10 mouse cellular contexts compared by ENCODE assay signal in the genomic region with DNA sequence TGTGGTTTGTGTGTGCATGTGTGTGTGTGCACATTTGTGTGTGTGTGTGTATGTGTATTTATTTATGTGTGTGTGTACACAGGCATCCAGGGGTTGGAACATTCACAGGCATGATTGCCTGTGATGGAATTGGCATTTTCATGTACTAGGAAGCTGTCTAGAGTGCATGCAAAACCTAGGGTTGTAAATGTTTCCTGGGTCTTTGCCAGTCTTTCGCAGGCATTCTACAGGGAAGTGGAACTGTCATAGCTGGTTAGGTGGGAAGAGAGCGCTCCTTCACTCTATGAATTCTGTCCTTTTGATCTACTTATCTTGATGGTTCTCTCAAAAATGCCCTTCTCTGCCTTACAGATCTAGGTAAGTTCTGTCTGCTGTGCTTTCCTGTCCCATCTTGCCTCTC. TPM values are rescaled to one million over a fixed set of nuclear protein-coding genes. Genes with fewer than 3 reads are reported as not detected.
DNase-seq lines count a peak whose midpoint lies in the region; ATAC-seq lines count a peak whose summit lies in the region.
"Had no signal": no experiment of that assay in that cellular context is flagged by ENCODE, and none has a peak within 500 bp of the region (broad histone marks: within the 10 kb centered on the region; RNA-seq: fewer than 3 reads in every experiment).

No protein-coding gene starts in this region.

- H3K4me1 ChIP-seq in heart, embryonic 11.5 days (ENCODE audit: control insufficient read depth, insufficient read depth, low read length), result 0 out of 2 replicates have a peak, but pooled peaks cover 9% of the 10 kb centered on the region
- H3K4me1 ChIP-seq in neural tube, embryonic 11.5 days (ENCODE audit: control insufficient read depth, insufficient read depth, low read length), result no peaks in the 10 kb centered on the region
- peaks cover 28% of the 10 kb centered on the region for H3K4me1 ChIP-seq in midbrain, embryonic 10.5 days

- H3K9ac ChIP-seq in heart, embryonic 11.5 days (ENCODE audit: low read depth, low read length), result no peak overlapping the region
- H3K9ac ChIP-seq in neural tube, embryonic 11.5 days (ENCODE audit: low read length), result no peak overlapping the region

- no peaks in the 10 kb centered on the region for H3K9me3 ChIP-seq in heart, embryonic 11.5 days (replicated peaks; ENCODE audit: control insufficient read depth, low read length)
- no peaks in the 10 kb centered on the region for H3K9me3 ChIP-seq in neural tube, embryonic 11.5 days (ENCODE audit: control insufficient read depth, low read length)
- H3K9me3 ChIP-seq in midbrain, embryonic 10.5 days (replicated peaks), result no peaks in the 10 kb centered on the region

- H3K4me2 ChIP-seq in heart, embryonic 11.5 days, result peak overlapping the region; percentile 70
- peak overlapping the region; percentile 46; the same call in 1 of the 2 replicates for H3K4me2 ChIP-seq in neural tube, embryonic 11.5 days (ENCODE audit: low read depth)

- WGBS in heart, embryonic 11.5 days (ENCODE audit: insufficient replicate concordance), result 50% methylated on average over 2 of the region's 2 CpGs
- WGBS in neural tube, embryonic 11.5 days, result 75% methylated on average over 2 of the region's 2 CpGs
- WGBS in midbrain, embryonic 10.5 days, result 84% methylated on average over 2 of the region's 2 CpGs

- H3K36me3 ChIP-seq in heart, embryonic 11.5 days (ENCODE audit: control insufficient read depth, insufficient read depth, low read length), result no peaks in the 10 kb centered on the region
- H3K36me3 ChIP-seq in neural tube, embryonic 11.5 days (ENCODE audit: control insufficient read depth, insufficient read depth, low read length), result no peaks in the 10 kb centered on the region
- no peaks in the 10 kb centered on the region for H3K36me3 ChIP-seq in midbrain, embryonic 10.5 days

- ATAC-seq in heart, embryonic 11.5 days (replicated peaks; ENCODE audit: insufficient number of reproducible peaks, low FRiP score, low TSS enrichment), result no peak
- no peak for ATAC-seq in neural tube, embryonic 11.5 days (ENCODE audit: insufficient read depth, low FRiP score, low TSS enrichment)

- H3K4me3 ChIP-seq in heart, embryonic 11.5 days (ENCODE audit: low read depth, low read length), result no peak overlapping the region
- H3K4me3 ChIP-seq in neural tube, embryonic 11.5 days (ENCODE audit: low read depth, low read length), result no peak overlapping the region
- peak overlapping the region; percentile 57 for H3K4me3 ChIP-seq in midbrain, embryonic 10.5 days
- H3K4me3 ChIP-seq: erythroblast, embryonic 14.5 days had no signal

- intact Hi-C loops in heart, postnatal 14 days (cut with DNase I), result no loop called here

- DNase-seq in heart, postnatal 14 days, result no peak
- no peak for DNase-seq in neural tube, embryonic 11.5 days (ENCODE audit: low spot score)
- DNase-seq in neural tube, embryonic 10.5 days (ENCODE audit: extremely low spot score, low spot score), result no peak
- DNase-seq in midbrain, embryonic 10.5 days (ENCODE audit: low spot score), result no peak
- DNase-seq in right cerebral cortex, postnatal 14 days, result no peak
- DNase-seq in frontal cortex, postnatal 25 days (ENCODE audit: low spot score in 2 of 2), result no peak
- no peak for DNase-seq in spleen, postnatal 10 days (ENCODE audit: low spot score in 2 of 2)

- H3K27ac ChIP-seq in heart, embryonic 11.5 days (ENCODE audit: low read depth, low read length), result no peak overlapping the region
- H3K27ac ChIP-seq in neural tube, embryonic 11.5 days (ENCODE audit: low read depth, low read length), result no peak overlapping the region
- peak overlapping the region; percentile 77; the same call in 1 of the 2 replicates for H3K27ac ChIP-seq in midbrain, embryonic 10.5 days (replicated peaks)

- peaks cover 11% of the 10 kb centered on the region for H3K27me3 ChIP-seq in heart, embryonic 11.5 days (ENCODE audit: control insufficient read depth, insufficient read depth, low read length)
- H3K27me3 ChIP-seq in neural tube, embryonic 11.5 days (ENCODE audit: control insufficient read depth, insufficient read depth, low read length), result no peaks in the 10 kb centered on the region
- peaks cover 33% of the 10 kb centered on the region for H3K27me3 ChIP-seq in midbrain, embryonic 10.5 days (ENCODE audit: low read depth, poor library complexity, severe bottlenecking)

RNA-seq across cellular contexts. Expression of a gene that starts 10.6 kb away (rescaled TPM):
- not detected in 2 replicates for polyA plus RNA-seq in heart, embryonic 11.5 days (2014; fragmentation: Nextera tagmentation; extraction: Ambion mirVana)
- not detected for total RNA-seq in heart, postnatal 14 days (2021)
- polyA plus RNA-seq in neural tube, embryonic 11.5 days (2014; fragmentation: Nextera tagmentation; extraction: Ambion mirVana), result not detected in 2 replicates
- not detected in 2 replicates for polyA plus RNA-seq in midbrain, embryonic 10.5 days (2016; fragmentation: Nextera tagmentation; extraction: Ambion mirVana)
- polyA plus RNA-seq: erythroblast, embryonic 14.5 days had no signal

RNA-seq across cellular contexts. Expression of a gene that starts 19.9 kb away (rescaled TPM):
- not detected in 2 replicates for polyA plus RNA-seq in heart, embryonic 11.5 days (2014; fragmentation: Nextera tagmentation; extraction: Ambion mirVana)
- total RNA-seq in heart, postnatal 14 days (2021), result not detected
- polyA plus RNA-seq in neural tube, embryonic 11.5 days (2014; fragmentation: Nextera tagmentation; extraction: Ambion mirVana), result not detected in 2 replicates
- not detected in 2 replicates for polyA plus RNA-seq in midbrain, embryonic 10.5 days (2016; fragmentation: Nextera tagmentation; extraction: Ambion mirVana)
- total RNA-seq: left cerebral cortex, postnatal 25 days had no signal
- polyA plus RNA-seq: erythroblast, embryonic 14.5 days had no signal

RNA-seq across cellular contexts. Expression of a gene that starts 25.8 kb away (rescaled TPM):
- 21.9 and 24.7 TPM in 2 replicates for polyA plus RNA-seq in heart, embryonic 11.5 days (2014; fragmentation: Nextera tagmentation; extraction: Ambion mirVana)
- total RNA-seq in heart, postnatal 14 days (2021), result 100 to 1,000 TPM; 165 to 168 TPM
- polyA plus RNA-seq in neural tube, embryonic 11.5 days (2014; fragmentation: Nextera tagmentation; extraction: Ambion mirVana), result 12.2 and 13.8 TPM in 2 replicates
- polyA plus RNA-seq in midbrain, embryonic 10.5 days (2016; fragmentation: Nextera tagmentation; extraction: Ambion mirVana), result 9.0 and 9.9 TPM in 2 replicates
